Mouse (Mus musculus) olfactory bulb, adult 2 months (tissue): Measurements from ENCODE around the gene Pgghg.

Source experiments
- CTCF ChIP-seq: fragments of 200-500 bp; IDR thresholded peaks from 2 replicates; pipeline ENCODE4 v1.5.1; 2012; ENCODE audit warnings: low read depth, mild to moderate bottlenecking, low read length, moderate library complexity; ENCODE audit not compliant: insufficient read depth
- POLR2A ChIP-seq: fragments of 200-500 bp; IDR thresholded peaks from 2 replicates; pipeline ENCODE4 v1.6.1; 2012; ENCODE audit warnings: mild to moderate bottlenecking, low read depth, low read length, moderate library complexity; ENCODE audit not compliant: insufficient read depth

DNA sequence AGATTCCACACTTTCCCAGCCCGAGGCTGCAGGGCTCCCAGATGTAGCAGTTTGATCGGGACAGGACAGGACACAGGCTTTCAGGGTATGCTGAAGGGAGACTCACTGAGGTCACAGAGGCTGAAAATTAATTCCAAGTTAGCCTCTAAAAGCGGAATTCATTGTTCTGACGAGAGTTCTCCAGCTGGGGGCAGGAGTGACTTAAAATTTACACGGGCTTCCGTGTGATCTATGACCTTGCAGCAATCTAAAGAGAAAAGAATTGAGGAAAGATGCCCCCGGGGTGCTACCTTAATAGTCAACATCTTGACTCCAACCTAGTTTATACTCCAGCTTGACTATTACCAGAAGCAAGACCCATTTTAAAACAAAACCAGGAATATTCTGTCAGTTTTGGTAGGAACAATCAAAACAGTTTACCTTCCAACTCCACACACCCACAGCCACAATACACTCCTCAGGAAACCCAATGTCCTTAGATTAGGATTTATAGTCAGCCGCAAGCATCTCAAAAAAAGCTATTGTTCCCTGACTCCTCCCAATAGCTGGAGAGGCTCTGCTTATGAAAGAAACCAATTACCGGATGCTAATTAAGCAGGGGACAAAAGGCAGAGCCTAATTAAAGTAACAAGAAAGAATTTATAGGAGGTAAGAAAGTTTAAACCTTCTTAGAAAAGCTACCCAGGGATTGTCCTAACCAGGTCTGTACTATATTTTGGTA, 18.1 kb downstream of the Pgghg start:
- no peak for TF ChIP-seq POLR2A
- TF ChIP-seq CTCF, result no peak
